20 mouse cellular contexts compared by ENCODE assay signal in the genomic region with DNA sequence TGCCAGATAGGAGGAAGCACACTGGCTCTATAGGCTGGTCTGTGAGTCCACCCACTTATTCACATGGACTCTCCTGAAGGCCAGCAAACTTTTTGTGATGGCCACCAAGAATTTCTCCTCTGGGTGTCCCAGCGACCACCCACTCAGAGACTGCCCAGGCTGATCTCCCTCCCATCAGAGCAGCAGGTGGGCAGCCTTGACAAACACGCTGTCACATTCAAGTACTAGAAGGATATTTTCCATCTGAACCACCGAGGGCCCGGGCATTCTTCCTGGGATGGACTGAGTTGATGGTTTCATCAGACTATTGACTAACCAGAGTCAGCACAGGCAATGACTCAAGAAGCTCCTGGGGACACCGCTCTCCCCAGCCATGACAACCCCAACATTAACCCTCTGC.
A peak's percentile ranks its signal among the peaks of the same experiment; 100 is the strongest.
DNase-seq lines count a peak whose midpoint lies in the region; ATAC-seq and TF ChIP-seq lines count a peak whose summit lies in the region.
"Had no signal": no experiment of that assay in that cellular context is flagged by ENCODE, and none has a peak within 500 bp of the region (broad histone marks: within the 10 kb centered on the region; RNA-seq: fewer than 3 reads in every experiment).

No protein-coding gene starts in this region.

- no peak for TF ChIP-seq CTCF in lung, embryonic 14.5 days (IDR thresholded peaks at IDR 0.05; ENCODE audit: low read depth)

- 57% methylated on average over 5 of the region's 5 CpGs for WGBS in lung, embryonic 14.5 days
- 92% methylated on average over 5 of the region's 5 CpGs for WGBS in limb, embryonic 10.5 days

- H3K9ac ChIP-seq in lung, embryonic 14.5 days: no peak overlapping the region
- H3K9ac ChIP-seq: embryonic facial prominence, embryonic 12.5 days; forebrain, embryonic 12.5 days; forebrain, postnatal 0 days; heart, embryonic 15.5 days; hindbrain, embryonic 15.5 days had no signal

- H3K4me1 ChIP-seq in lung, embryonic 14.5 days (ENCODE audit: insufficient read depth): peaks cover 13% of the 10 kb centered on the region
- peaks cover 59% of the 10 kb centered on the region for H3K4me1 ChIP-seq in limb, embryonic 10.5 days

- no peaks in the 10 kb centered on the region for H3K36me3 ChIP-seq in lung, embryonic 14.5 days (ENCODE audit: insufficient read depth)
- H3K36me3 ChIP-seq in limb, embryonic 10.5 days: no peaks in the 10 kb centered on the region
- H3K36me3 ChIP-seq: embryonic facial prominence, embryonic 12.5 days; forebrain, embryonic 12.5 days; G1E; heart, embryonic 15.5 days; hindbrain, embryonic 15.5 days had no signal

- peaks cover 7% of the 10 kb centered on the region; the same call in 1 of the 2 replicates for H3K27me3 ChIP-seq in lung, embryonic 14.5 days (ENCODE audit: insufficient read depth, low read length)
- H3K27me3 ChIP-seq in limb, embryonic 10.5 days (ENCODE audit: low read depth, poor library complexity, severe bottlenecking): no peaks in the 10 kb centered on the region
- H3K27me3 ChIP-seq: embryonic facial prominence, embryonic 12.5 days; heart, embryonic 15.5 days had no signal

- no peak overlapping the region for H3K4me3 ChIP-seq in lung, embryonic 14.5 days (ENCODE audit: low read depth, low read length)
- H3K4me3 ChIP-seq in limb, embryonic 10.5 days: no peak overlapping the region
- H3K4me3 ChIP-seq: embryonic facial prominence, embryonic 12.5 days; forebrain, embryonic 12.5 days; gastrocnemius, adult 2 months; heart, embryonic 15.5 days; hindbrain, embryonic 15.5 days had no signal

- H3K9me3 ChIP-seq in lung, embryonic 14.5 days (ENCODE audit: low read depth, low read length): no peaks in the 10 kb centered on the region
- no peaks in the 10 kb centered on the region for H3K9me3 ChIP-seq in limb, embryonic 10.5 days (replicated peaks)
- H3K9me3 ChIP-seq: embryonic facial prominence, embryonic 12.5 days; forebrain, embryonic 12.5 days; heart, embryonic 15.5 days; hindbrain, embryonic 15.5 days had no signal

- H3K27ac ChIP-seq in lung, embryonic 14.5 days (ENCODE audit: low read depth): no peak overlapping the region
- H3K27ac ChIP-seq in limb, embryonic 10.5 days: peak overlapping the region; percentile 51; the same call in 1 of the 2 replicates
- H3K27ac ChIP-seq: embryonic facial prominence, embryonic 12.5 days; forebrain, embryonic 12.5 days; gastrocnemius, adult 2 months; heart, embryonic 15.5 days; hindbrain, embryonic 15.5 days had no signal

- no peak for ATAC-seq in lung, embryonic 14.5 days (ENCODE audit: insufficient read depth)
- ATAC-seq: forebrain, postnatal 0 days had no signal

- peak; percentile 23 for DNase-seq in lung, embryonic 14.5 days
- DNase-seq in lung, postnatal 25 days (ENCODE audit: low spot score): no peak
- peak; percentile 51 for DNase-seq in lung, postnatal 10 days
- no peak for DNase-seq in lung, postnatal 14 days
- no peak for DNase-seq in limb, embryonic 10.5 days (ENCODE audit: low spot score)
- no peak for DNase-seq in gastrocnemius, postnatal 25 days
- DNase-seq: adrenal gland, adult 8-10 months; adrenal gland, postnatal 36 days; cerebellum, adult 2 months; cerebellum, postnatal 10 days; forebrain, postnatal 0 days; gastrocnemius, adult 2 months; gastrocnemius, postnatal 36 days; heart, postnatal 14 days had no signal

- H3K4me2 ChIP-seq in lung, embryonic 14.5 days: no peak overlapping the region
- H3K4me2 ChIP-seq: embryonic facial prominence, embryonic 12.5 days; forebrain, embryonic 12.5 days; heart, embryonic 11.5 days; heart, embryonic 15.5 days; hindbrain, embryonic 15.5 days had no signal

Comparison
In these comparisons a context has a peak if more than half of its experiments do, and no peak if none do; other contexts are left out.
1. DNase-seq: peak in lung, embryonic 14.5 days (single experiment) and lung, postnatal 10 days (single experiment); none in lung, postnatal 25 days (single experiment), lung, postnatal 14 days (single experiment), limb, embryonic 10.5 days (single experiment) and gastrocnemius, postnatal 25 days (single experiment).